Mouse (Mus musculus): ENCODE measurements at regions not wholly inside any gene's neighbourhood (a gene's known extent, or its start where the extent isn't known, plus 50 kb on each side); places are given as distances from the start of the nearest gene placed in this dataset.
"Not testable (repeated sequence)": the region's sequence is repeated elsewhere in the genome, so short reads cannot be mapped to it uniquely, and the experiment has no call there.

GRCm38 (mm10) chr4:8462414-8462813 lies 223.6 kb upstream of the Car8 start:
- DNase-seq = not testable (repeated sequence)

GRCm38 (mm10) chr4:8454346-8454745 lies 215.5 kb upstream of the Car8 start:
- no peak for DNase-seq

GRCm38 (mm10) chr4:8432393-8432792 lies 193.6 kb upstream of the Car8 start:
- DNase-seq = peak; percentile 60

GRCm38 (mm10) chr4:8431032-8431332 lies 192.1 kb upstream of the Car8 start:
- no peak for DNase-seq

- DNase-seq = no peak
Observed at GRCm38 (mm10) chr4:8430269-8431031, 191.6 kb upstream of the Car8 start.

GRCm38 (mm10) chr4:8429771-8430170 lies 190.9 kb upstream of the Car8 start:
- no peak for DNase-seq

- no peak for DNase-seq
Observed at GRCm38 (mm10) chr4:8428629-8429523, 190.0 kb upstream of the Car8 start.

- DNase-seq = no peak
Observed at GRCm38 (mm10) chr4:8427812-8428211, 189.0 kb upstream of the Car8 start.

- DNase-seq = no peak
Observed at GRCm38 (mm10) chr4:8423392-8424045, 184.7 kb upstream of the Car8 start.

GRCm38 (mm10) chr4:8421285-8421684 lies 182.4 kb upstream of the Car8 start:
- no peak for DNase-seq

GRCm38 (mm10) chr4:8418374-8419031 lies 179.7 kb upstream of the Car8 start:
- DNase-seq = no peak

GRCm38 (mm10) chr4:8417821-8418220 lies 179.0 kb upstream of the Car8 start:
- no peak for DNase-seq

GRCm38 (mm10) chr4:8413307-8413706 lies 174.5 kb upstream of the Car8 start:
- no peak for DNase-seq

- no peak for DNase-seq
Observed at GRCm38 (mm10) chr4:8400069-8400468, 161.2 kb upstream of the Car8 start.

GRCm38 (mm10) chr4:8399430-8399829 lies 160.6 kb upstream of the Car8 start:
- DNase-seq = no peak

- DNase-seq = peak; percentile 42
Observed at GRCm38 (mm10) chr4:8398969-8399368, 160.1 kb upstream of the Car8 start.

- no peak for DNase-seq
Observed at GRCm38 (mm10) chr4:8383162-8383561, 144.3 kb upstream of the Car8 start.

GRCm38 (mm10) chr4:8382125-8382417 lies 143.2 kb upstream of the Car8 start:
- DNase-seq = no peak

- DNase-seq = no peak
Observed at GRCm38 (mm10) chr4:8381408-8382124, 142.7 kb upstream of the Car8 start.

GRCm38 (mm10) chr4:8380711-8381338 lies 142.0 kb upstream of the Car8 start:
- peak; percentile 38 for DNase-seq

GRCm38 (mm10) chr4:8374737-8375489 lies 136.1 kb upstream of the Car8 start:
- DNase-seq = no peak

All from adrenal gland, postnatal 25 days (tissue).